Mouse (Mus musculus): ENCODE results near the gene Tmem160. TPM values are rescaled to one million over a fixed set of nuclear protein-coding genes. Genes with fewer than 3 reads are reported as not detected.

The Tmem160 gene
- total and polyA plus RNA-seq, 2 experiments from 2014 or later, result 71.7 to 114 TPM

GRCm38 (mm10) chr7:16406978-16407377 lies 45.6 kb upstream of the Tmem160 start:
- H3K4me1 ChIP-seq (ENCODE audit: insufficient read depth, low read length), result peaks cover 26% of the 10 kb centered on the region
- H3K27me3 ChIP-seq (ENCODE audit: insufficient read depth, low read length), result no peaks in the 10 kb centered on the region
- no peak for DNase-seq (ENCODE audit: low spot score)
- H3K4me3 ChIP-seq (ENCODE audit: low read length), result no peak overlapping the region
- 84% methylated on average over 3 of the region's 3 CpGs for WGBS
- no peak overlapping the region for H3K9ac ChIP-seq (replicated peaks; ENCODE audit: low read length)
- no peak overlapping the region for H3K4me2 ChIP-seq (ENCODE audit: low read depth, low read length)
- H3K27ac ChIP-seq, result no peak overlapping the region
- no peak for ATAC-seq
- no peak for TF ChIP-seq CTCF (IDR thresholded peaks at IDR 0.05; ENCODE audit: low read depth)
- H3K9me3 ChIP-seq (ENCODE audit: low read length), result no peaks in the 10 kb centered on the region
- no peaks in the 10 kb centered on the region for H3K36me3 ChIP-seq (ENCODE audit: insufficient read depth, low read length)

- H3K36me3 ChIP-seq (ENCODE audit: insufficient read depth, low read length), result no peaks in the 10 kb centered on the region
- no peak for ATAC-seq
- 83% methylated on average over 5 of the region's 5 CpGs for WGBS
These were observed 41.5 kb upstream of the Tmem160 start for GRCm38 (mm10) chr7:16411100-16411499.

GRCm38 (mm10) chr7:16412220-16412896 lies 40.2 kb upstream of the Tmem160 start:
- no peaks in the 10 kb centered on the region for H3K9me3 ChIP-seq (ENCODE audit: low read length)
- H3K4me1 ChIP-seq (ENCODE audit: insufficient read depth, low read length), result no peaks in the 10 kb centered on the region
- no peaks in the 10 kb centered on the region for H3K27me3 ChIP-seq (ENCODE audit: insufficient read depth, low read length)
- no peak overlapping the region for H3K9ac ChIP-seq (replicated peaks; ENCODE audit: low read length)
- H3K4me3 ChIP-seq (ENCODE audit: low read length), result no peak overlapping the region
- no peak for TF ChIP-seq CTCF (IDR thresholded peaks at IDR 0.05; ENCODE audit: low read depth)
- H3K4me2 ChIP-seq (ENCODE audit: low read depth, low read length), result no peak overlapping the region
- WGBS, result 85% methylated on average over 8 of the region's 8 CpGs
- DNase-seq (ENCODE audit: low spot score), result no peak
- H3K36me3 ChIP-seq (ENCODE audit: insufficient read depth, low read length), result peaks cover 8% of the 10 kb centered on the region; the same call in 1 of the 2 replicates
- ATAC-seq, result 0 out of 2 replicates have a peak, but pooled peaks have one; percentile 4
- H3K27ac ChIP-seq, result no peak overlapping the region

More at GRCm38 (mm10) chr7:16411100-16411499, 41.5 kb upstream of the Tmem160 start:
- peaks cover under 1% of the 10 kb centered on the region; the same call in 1 of the 2 replicates for H3K4me1 ChIP-seq (ENCODE audit: insufficient read depth, low read length)
- H3K27me3 ChIP-seq (ENCODE audit: insufficient read depth, low read length), result no peaks in the 10 kb centered on the region
- H3K9ac ChIP-seq (replicated peaks; ENCODE audit: low read length), result no peak overlapping the region
- no peak for TF ChIP-seq CTCF (IDR thresholded peaks at IDR 0.05; ENCODE audit: low read depth)
- no peak overlapping the region for H3K4me3 ChIP-seq (ENCODE audit: low read length)
- no peak for DNase-seq (ENCODE audit: low spot score)
- H3K9me3 ChIP-seq (ENCODE audit: low read length), result no peaks in the 10 kb centered on the region
- H3K27ac ChIP-seq, result no peak overlapping the region
- no peak overlapping the region for H3K4me2 ChIP-seq (ENCODE audit: low read depth, low read length)

GRCm38 (mm10) chr7:16412930-16413329 lies 39.6 kb upstream of the Tmem160 start:
- Histone ChIP-seq H3K4me2 (ENCODE audit: low read depth, low read length) (no peak overlapping the region), H3K9ac (replicated peaks; ENCODE audit: low read length) (no peak overlapping the region), H3K4me1 (ENCODE audit: insufficient read depth, low read length) (no peaks in the 10 kb centered on the region), H3K27me3 (ENCODE audit: insufficient read depth, low read length) (no peaks in the 10 kb centered on the region), H3K9me3 (ENCODE audit: low read length) (no peaks in the 10 kb centered on the region), H3K4me3 (ENCODE audit: low read length) (no peak overlapping the region), H3K27ac (no peak overlapping the region), H3K36me3 (ENCODE audit: insufficient read depth, low read length) (peaks cover 12% of the 10 kb centered on the region; the same call in 1 of the 2 replicates)
- ATAC-seq, result no peak
- TF ChIP-seq CTCF (IDR thresholded peaks at IDR 0.05; ENCODE audit: low read depth), result no peak
- WGBS, result 51% methylated on average over 2 of the region's 2 CpGs
- DNase-seq (ENCODE audit: low spot score), result no peak

- Histone ChIP-seq H3K36me3 (ENCODE audit: insufficient read depth, low read length) (peaks cover 32% of the 10 kb centered on the region), H3K4me3 (ENCODE audit: low read length) (no peak overlapping the region), H3K27ac (no peak overlapping the region), H3K9me3 (ENCODE audit: low read length) (no peaks in the 10 kb centered on the region), H3K27me3 (ENCODE audit: insufficient read depth, low read length) (no peaks in the 10 kb centered on the region), H3K4me2 (ENCODE audit: low read depth, low read length) (no peak overlapping the region), H3K9ac (replicated peaks; ENCODE audit: low read length) (no peak overlapping the region), H3K4me1 (ENCODE audit: insufficient read depth, low read length) (no peaks in the 10 kb centered on the region)
- no peak for DNase-seq (ENCODE audit: low spot score)
- TF ChIP-seq CTCF (IDR thresholded peaks at IDR 0.05; ENCODE audit: low read depth), result no peak
- 85% methylated on average over 3 of the region's 3 CpGs for WGBS
- no peak for ATAC-seq
These were observed 37.2 kb upstream of the Tmem160 start for GRCm38 (mm10) chr7:16415426-16415825.

- WGBS, result 80% methylated on average over 10 of the region's 10 CpGs
- no peak overlapping the region for H3K4me3 ChIP-seq (ENCODE audit: low read length)
- no peak overlapping the region for H3K4me2 ChIP-seq (ENCODE audit: low read depth, low read length)
- no peaks in the 10 kb centered on the region for H3K4me1 ChIP-seq (ENCODE audit: insufficient read depth, low read length)
- no peak for TF ChIP-seq CTCF (IDR thresholded peaks at IDR 0.05; ENCODE audit: low read depth)
- ATAC-seq (peak; percentile 48; the same call in 1 of the 2 replicates), DNase-seq (ENCODE audit: low spot score) (no peak)
- H3K9ac ChIP-seq (replicated peaks; ENCODE audit: low read length), result no peak overlapping the region
- no peaks in the 10 kb centered on the region for H3K9me3 ChIP-seq (ENCODE audit: low read length)
- no peak overlapping the region for H3K27ac ChIP-seq
- H3K36me3 ChIP-seq (ENCODE audit: insufficient read depth, low read length), result peaks cover 49% of the 10 kb centered on the region
- no peaks in the 10 kb centered on the region for H3K27me3 ChIP-seq (ENCODE audit: insufficient read depth, low read length)
These were observed 35.3 kb upstream of the Tmem160 start for GRCm38 (mm10) chr7:16417141-16417771.

- 94% methylated on average over 5 of the region's 5 CpGs for WGBS
- Histone ChIP-seq H3K27ac (no peak overlapping the region), H3K4me1 (ENCODE audit: insufficient read depth, low read length) (no peaks in the 10 kb centered on the region), H3K4me3 (ENCODE audit: low read length) (no peak overlapping the region), H3K27me3 (ENCODE audit: insufficient read depth, low read length) (no peaks in the 10 kb centered on the region), H3K9ac (replicated peaks; ENCODE audit: low read length) (no peak overlapping the region), H3K36me3 (ENCODE audit: insufficient read depth, low read length) (peaks cover 61% of the 10 kb centered on the region), H3K9me3 (ENCODE audit: low read length) (no peaks in the 10 kb centered on the region), H3K4me2 (ENCODE audit: low read depth, low read length) (no peak overlapping the region)
- DNase-seq (ENCODE audit: low spot score), result no peak
- ATAC-seq, result no peak
- TF ChIP-seq CTCF (IDR thresholded peaks at IDR 0.05; ENCODE audit: low read depth), result no peak
These were observed 33.9 kb upstream of the Tmem160 start for GRCm38 (mm10) chr7:16418713-16419112.

Data from hindbrain, postnatal 0 days (tissue).